Mouse (Mus musculus): ENCODE results near the gene Mid1. TPM values are rescaled to one million over a fixed set of nuclear protein-coding genes. Genes with fewer than 3 reads are reported as not detected.
"Not testable (repeated sequence)": the region's sequence is repeated elsewhere in the genome, so short reads cannot be mapped to it uniquely, and the experiment has no call there.

Gene Mid1
- total RNA-seq, 4 experiments from 2014 or later = 8.4 to 19.0 (median 15.9) TPM

DNA sequence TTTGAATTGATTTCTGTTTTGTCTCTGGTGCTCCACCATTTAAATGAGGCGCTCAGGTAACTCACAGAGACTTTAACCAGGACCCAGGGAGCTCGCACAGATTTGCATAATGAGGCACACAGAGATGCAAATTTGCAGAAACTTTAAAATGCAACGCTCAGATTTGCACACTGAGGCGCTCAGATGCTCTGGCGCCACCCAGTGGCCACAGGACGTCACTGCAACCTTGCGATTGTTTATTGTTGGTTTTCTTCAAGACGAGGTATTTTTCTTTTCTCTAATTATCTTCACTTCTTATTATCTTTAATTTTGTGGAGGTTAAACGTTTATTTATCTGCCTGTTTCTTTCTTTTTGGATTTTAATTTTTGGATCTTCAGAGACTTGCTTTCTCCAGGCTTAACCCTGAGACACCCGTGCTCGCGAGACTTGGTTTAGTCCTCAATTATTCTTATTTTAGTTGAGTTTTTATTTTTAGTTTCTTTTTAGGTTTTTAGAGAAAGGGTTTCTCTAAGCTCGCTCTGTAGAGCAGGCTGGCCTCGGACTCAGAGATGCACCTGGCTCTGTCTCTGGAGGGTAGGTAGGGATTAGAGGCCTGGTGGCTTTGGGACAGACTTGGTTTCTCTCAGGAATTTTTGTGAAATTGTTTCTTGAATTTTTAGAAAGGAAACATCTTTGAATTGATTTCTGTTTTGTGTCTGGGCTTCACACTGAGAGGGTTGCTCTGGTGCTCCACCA, 335.1 kb downstream of the Mid1 start:
- DNase-seq = peak; percentile 89

GRCm38 (mm10) chrX:170020690-170021050, 335.7 kb downstream of the Mid1 start:
- DNase-seq = not testable (repeated sequence)

DNA sequence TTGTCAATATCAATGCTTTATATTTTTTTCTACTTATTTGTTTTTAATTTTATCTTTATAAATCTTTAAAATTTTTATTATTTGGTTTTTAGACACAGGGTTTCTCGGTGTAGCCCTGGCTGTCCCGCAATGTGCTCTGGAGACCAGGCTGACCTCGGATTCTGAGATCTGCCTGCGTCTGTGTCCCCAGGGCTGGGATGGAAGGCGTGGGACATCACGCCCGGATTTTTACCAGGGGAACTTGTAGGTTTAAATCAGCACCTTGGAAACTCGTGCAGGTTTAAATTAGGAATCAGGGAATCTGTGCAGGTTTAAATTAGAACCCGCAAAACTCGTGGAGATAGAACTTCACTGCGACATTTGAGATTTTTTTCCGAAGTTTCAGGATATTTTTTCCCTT, 336.2 kb downstream of the Mid1 start:
- not testable (repeated sequence) for DNase-seq

DNA sequence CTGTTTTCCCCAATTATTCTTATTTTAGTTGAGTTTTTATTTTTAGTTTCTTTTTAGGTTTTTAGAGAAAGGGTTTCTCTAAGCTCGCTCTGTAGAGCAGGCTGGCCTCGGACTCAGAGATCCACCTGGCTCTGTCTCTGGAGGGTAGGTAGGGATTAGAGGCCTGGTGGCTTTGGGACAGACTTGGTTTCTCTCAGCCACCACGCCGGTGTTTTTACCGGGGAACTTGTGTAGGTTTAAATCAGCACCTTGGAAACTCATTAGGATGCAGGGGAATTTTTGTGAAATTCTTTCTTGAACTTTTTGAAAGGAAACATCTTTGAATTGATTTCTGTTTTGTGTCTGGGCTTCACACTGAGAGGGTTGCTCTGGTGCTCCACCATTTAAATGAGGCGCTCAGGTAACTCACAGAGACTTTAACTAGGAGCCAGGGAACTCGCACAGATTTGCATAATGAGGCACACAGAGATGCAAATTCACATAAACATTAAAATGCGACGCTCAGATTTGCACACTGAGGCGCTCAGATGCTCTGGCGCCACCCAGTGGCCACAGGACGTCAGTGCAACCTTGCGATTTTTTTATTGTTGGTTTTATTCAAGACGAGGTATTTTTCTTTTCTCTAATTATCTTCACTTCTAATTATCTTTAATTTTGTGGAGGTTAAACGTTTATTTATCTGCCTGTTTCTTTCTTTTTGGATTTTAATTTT, 336.9 kb downstream of the Mid1 start:
- DNase-seq = not testable (repeated sequence)

Other genes starting within 250 kb of the Mid1 start
- gene 4933400A11Rik, start 94.4 kb downstream of the Mid1 start, total RNA-seq (2022) = not detected

All from adrenal gland, adult 8-10 months (tissue).